20 mouse cellular contexts compared by ENCODE assay signal in the genomic region with DNA sequence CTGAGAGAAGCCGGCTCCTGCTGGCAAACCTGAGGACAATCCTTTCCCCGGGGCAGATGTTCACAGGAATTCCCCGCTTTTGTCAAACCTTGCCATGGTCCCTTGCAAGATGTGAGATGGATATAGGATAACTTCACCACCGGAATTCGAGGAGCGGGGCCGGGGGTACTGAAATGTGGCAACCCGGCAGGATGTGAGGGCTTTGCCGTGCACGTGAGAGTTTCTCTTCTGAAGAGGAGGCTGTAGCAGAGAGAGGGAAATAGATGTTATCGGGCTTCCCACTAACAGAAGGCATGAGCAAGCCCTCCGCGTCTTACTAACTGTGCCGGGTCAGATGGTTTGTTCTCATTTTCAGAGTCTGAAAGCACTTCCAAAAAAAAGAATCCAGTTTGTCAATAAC. TPM values are rescaled to one million over a fixed set of nuclear protein-coding genes. Genes with fewer than 3 reads are reported as not detected.
DNase-seq lines count a peak whose midpoint lies in the region; ATAC-seq and TF ChIP-seq lines count a peak whose summit lies in the region.
"Had no signal": no experiment of that assay in that cellular context is flagged by ENCODE, and none has a peak within 500 bp of the region (broad histone marks: within the 10 kb centered on the region; RNA-seq: fewer than 3 reads in every experiment).

No protein-coding gene starts in this region.

- H3K4me3 ChIP-seq in liver, postnatal 0 days (ENCODE audit: low read depth, low read length), result no peak overlapping the region
- H3K4me3 ChIP-seq in lung, postnatal 0 days (ENCODE audit: low read depth, low read length), result no peak overlapping the region
- H3K4me3 ChIP-seq in forebrain, embryonic 10.5 days, result no peak overlapping the region
- H3K4me3 ChIP-seq in hindbrain, postnatal 0 days (ENCODE audit: low read length), result no peak overlapping the region
- H3K4me3 ChIP-seq: forebrain, embryonic 13.5 days; liver, embryonic 15.5 days; neural tube, embryonic 12.5 days; stomach, embryonic 15.5 days had no signal

- no peak overlapping the region for H3K9ac ChIP-seq in liver, postnatal 0 days (replicated peaks)
- no peak overlapping the region for H3K9ac ChIP-seq in lung, postnatal 0 days (replicated peaks; ENCODE audit: low read depth)
- H3K9ac ChIP-seq in hindbrain, postnatal 0 days (replicated peaks; ENCODE audit: low read length), result no peak overlapping the region
- H3K9ac ChIP-seq: forebrain, embryonic 13.5 days; liver, embryonic 15.5 days; neural tube, embryonic 12.5 days; stomach, embryonic 15.5 days had no signal

- no peaks in the 10 kb centered on the region for H3K27me3 ChIP-seq in liver, postnatal 0 days (ENCODE audit: insufficient read depth, low read length)
- H3K27me3 ChIP-seq in lung, postnatal 0 days (replicated peaks; ENCODE audit: insufficient read depth, low read length), result no peaks in the 10 kb centered on the region
- peaks cover 36% of the 10 kb centered on the region for H3K27me3 ChIP-seq in forebrain, embryonic 10.5 days (ENCODE audit: poor library complexity, severe bottlenecking)
- H3K27me3 ChIP-seq in hindbrain, postnatal 0 days (ENCODE audit: insufficient read depth, low read length), result no peaks in the 10 kb centered on the region
- H3K27me3 ChIP-seq: neural tube, embryonic 12.5 days; Patski; stomach, embryonic 15.5 days had no signal

- no peaks in the 10 kb centered on the region for H3K9me3 ChIP-seq in liver, postnatal 0 days (ENCODE audit: low read length)
- no peaks in the 10 kb centered on the region for H3K9me3 ChIP-seq in lung, postnatal 0 days (ENCODE audit: low read length)
- H3K9me3 ChIP-seq in forebrain, embryonic 10.5 days, result no peaks in the 10 kb centered on the region
- H3K9me3 ChIP-seq in hindbrain, postnatal 0 days (ENCODE audit: low read length), result no peaks in the 10 kb centered on the region
- H3K9me3 ChIP-seq: forebrain, embryonic 13.5 days; liver, embryonic 15.5 days; neural tube, embryonic 12.5 days; stomach, embryonic 15.5 days had no signal

- 35% methylated on average over 14 of the region's 14 CpGs for WGBS in liver, postnatal 0 days (ENCODE audit: insufficient replicate concordance)
- WGBS in lung, postnatal 0 days, result 73% methylated on average over 14 of the region's 14 CpGs
- WGBS in forebrain, embryonic 10.5 days, result 83% methylated on average over 14 of the region's 14 CpGs
- WGBS in hindbrain, postnatal 0 days, result 88% methylated on average over 14 of the region's 14 CpGs

- peak overlapping the region; percentile 35; the same call in 1 of the 2 replicates for H3K4me2 ChIP-seq in liver, postnatal 0 days (ENCODE audit: low read depth, low read length)
- H3K4me2 ChIP-seq in lung, postnatal 0 days (replicated peaks; ENCODE audit: low read depth, low read length), result no peak overlapping the region
- no peak overlapping the region for H3K4me2 ChIP-seq in hindbrain, postnatal 0 days (ENCODE audit: low read depth, low read length)
- H3K4me2 ChIP-seq: forebrain, embryonic 13.5 days; liver, embryonic 15.5 days; neural tube, embryonic 12.5 days; stomach, embryonic 15.5 days had no signal

- TF ChIP-seq EP300 in liver, postnatal 0 days (IDR thresholded peaks at IDR 0.05; ENCODE audit: low read depth), result no peak
- no peak for TF ChIP-seq EP300 in lung, postnatal 0 days (IDR thresholded peaks at IDR 0.05)

- H3K4me1 ChIP-seq in liver, postnatal 0 days (ENCODE audit: insufficient read depth), result peaks cover 7% of the 10 kb centered on the region
- no peaks in the 10 kb centered on the region for H3K4me1 ChIP-seq in lung, postnatal 0 days (ENCODE audit: insufficient read depth, low read depth, low read length)
- peaks cover 20% of the 10 kb centered on the region for H3K4me1 ChIP-seq in forebrain, embryonic 10.5 days
- H3K4me1 ChIP-seq in hindbrain, postnatal 0 days (ENCODE audit: insufficient read depth, low read length), result no peaks in the 10 kb centered on the region
- H3K4me1 ChIP-seq: liver, embryonic 15.5 days had no signal

- H3K36me3 ChIP-seq in liver, postnatal 0 days (replicated peaks; ENCODE audit: insufficient read depth, low read length), result no peaks in the 10 kb centered on the region
- no peaks in the 10 kb centered on the region for H3K36me3 ChIP-seq in lung, postnatal 0 days (ENCODE audit: insufficient read depth, low read length)
- H3K36me3 ChIP-seq in forebrain, embryonic 10.5 days (replicated peaks), result no peaks in the 10 kb centered on the region
- H3K36me3 ChIP-seq in hindbrain, postnatal 0 days (ENCODE audit: insufficient read depth, low read length), result no peaks in the 10 kb centered on the region
- H3K36me3 ChIP-seq: liver, embryonic 15.5 days; neural tube, embryonic 12.5 days; stomach, embryonic 15.5 days had no signal

- no peak overlapping the region for H3K27ac ChIP-seq in liver, postnatal 0 days (ENCODE audit: low read depth)
- H3K27ac ChIP-seq in lung, postnatal 0 days (ENCODE audit: low read length), result no peak overlapping the region
- H3K27ac ChIP-seq in forebrain, embryonic 10.5 days, result no peak overlapping the region
- no peak overlapping the region for H3K27ac ChIP-seq in hindbrain, postnatal 0 days
- H3K27ac ChIP-seq: forebrain, embryonic 13.5 days; liver, embryonic 15.5 days; neural tube, embryonic 12.5 days; stomach, embryonic 15.5 days had no signal

- ATAC-seq in liver, postnatal 0 days, result no peak
- no peak for ATAC-seq in lung, postnatal 0 days
- no peak for ATAC-seq in hindbrain, postnatal 0 days
- ATAC-seq: forebrain, embryonic 13.5 days; Patski had no signal

- no peak for TF ChIP-seq CTCF in liver, postnatal 0 days (IDR thresholded peaks at IDR 0.05; ENCODE audit: low read depth)
- no peak for TF ChIP-seq CTCF in lung, postnatal 0 days (IDR thresholded peaks at IDR 0.05)
- TF ChIP-seq CTCF in hindbrain, postnatal 0 days (IDR thresholded peaks at IDR 0.05; ENCODE audit: low read depth), result no peak

- peak; percentile 71 for DNase-seq in CD4-positive, CD25-positive, alpha-beta regulatory T cell, adult 2 months (ENCODE audit: low read depth, low spot score)
- peak; percentile 62 for DNase-seq in T-cell, adult 2 months (ENCODE audit: low spot score)
- DNase-seq in liver, postnatal 0 days, result no peak
- DNase-seq in thymus, postnatal 10 days (ENCODE audit: low spot score in 2 of 2), result peak; percentile 12 to 35
- no peak for DNase-seq in lung, postnatal 0 days (ENCODE audit: low spot score)
- no peak for DNase-seq in forebrain, embryonic 10.5 days (ENCODE audit: extremely low spot score, low spot score)
- no peak for DNase-seq in hindbrain, postnatal 0 days (ENCODE audit: low spot score)
- DNase-seq: adrenal gland, adult 8-10 months; cerebellum, adult 2 months; heart, adult 11 months; kidney, adult 11 months; kidney, postnatal 4 days; left cerebral cortex, postnatal 4 days; lung, postnatal 36 days; midbrain, embryonic 14.5 days had no signal

RNA-seq across cellular contexts. Expression of a gene that starts 45.3 kb away (rescaled TPM):
- 7.2 TPM in 2 replicates for polyA plus RNA-seq in liver, postnatal 0 days (2015; fragmentation: Nextera tagmentation; extraction: Ambion mirVana)
- polyA plus RNA-seq in lung, postnatal 0 days (2015; fragmentation: Nextera tagmentation; extraction: Ambion mirVana), result 15.3 and 16.4 TPM in 2 replicates
- 24.7 and 27.8 TPM in 2 replicates for polyA plus RNA-seq in forebrain, embryonic 10.5 days (2016; fragmentation: Nextera tagmentation; extraction: Ambion mirVana)
- 22.3 and 25.7 TPM in 2 replicates for total RNA-seq in hindbrain, postnatal 0 days (2014; rRNA removed)
- polyA plus RNA-seq in hindbrain, postnatal 0 days (2015; fragmentation: Nextera tagmentation; extraction: Ambion mirVana), result 17.2 and 19.5 TPM in 2 replicates

Comparison
In these comparisons a context has a peak if more than half of its experiments do, and no peak if none do; other contexts are left out.
1. DNase-seq: peak in CD4-positive, CD25-positive, alpha-beta regulatory T cell, adult 2 months (single experiment), T-cell, adult 2 months (single experiment) and thymus, postnatal 10 days (2 of 2); none in liver, postnatal 0 days (single experiment), lung, postnatal 0 days (single experiment), forebrain, embryonic 10.5 days (single experiment) and hindbrain, postnatal 0 days (single experiment).